Mouse (Mus musculus): Measurements from ENCODE around the gene Gabbr1.

Gabbr1 gene

GRCm38 (mm10) chr17:37072730-37073276 lies 27.0 kb downstream of the Gabbr1 start:
- DNase-seq (ENCODE audit: extremely low read depth, low read depth, low spot score) = no peak

- no peak for DNase-seq (ENCODE audit: extremely low read depth, low read depth, low spot score)
These were observed 29.4 kb downstream of the Gabbr1 start for GRCm38 (mm10) chr17:37075181-37075580.

- no peak for DNase-seq (ENCODE audit: extremely low read depth, low read depth, low spot score)
These were observed 30.0 kb downstream of the Gabbr1 start for GRCm38 (mm10) chr17:37075766-37076165.

- no peak for DNase-seq (ENCODE audit: extremely low read depth, low read depth, low spot score)
These were observed 32.4 kb downstream of the Gabbr1 start for GRCm38 (mm10) chr17:37078193-37078592.

- no peak for DNase-seq (ENCODE audit: extremely low read depth, low read depth, low spot score)
These were observed 33.2 kb downstream of the Gabbr1 start for GRCm38 (mm10) chr17:37078990-37079389.

- DNase-seq (ENCODE audit: extremely low read depth, low read depth, low spot score) = no peak
These were observed 34.4 kb downstream of the Gabbr1 start for GRCm38 (mm10) chr17:37080119-37080518.

GRCm38 (mm10) chr17:37081659-37082058 lies 35.9 kb downstream of the Gabbr1 start:
- no peak for DNase-seq (ENCODE audit: extremely low read depth, low read depth, low spot score)

GRCm38 (mm10) chr17:37083327-37083726 lies 37.6 kb downstream of the Gabbr1 start:
- DNase-seq (ENCODE audit: extremely low read depth, low read depth, low spot score) = no peak

GRCm38 (mm10) chr17:37084632-37085031 lies 38.9 kb downstream of the Gabbr1 start:
- no peak for DNase-seq (ENCODE audit: extremely low read depth, low read depth, low spot score)

- no peak for DNase-seq (ENCODE audit: extremely low read depth, low read depth, low spot score)
These were observed 39.8 kb downstream of the Gabbr1 start for GRCm38 (mm10) chr17:37085545-37085944.

- no peak for DNase-seq (ENCODE audit: extremely low read depth, low read depth, low spot score)
These were observed 42.6 kb downstream of the Gabbr1 start, which contains the start of gene Olfr90 for GRCm38 (mm10) chr17:37088399-37088798. Gene Olfr90 (minus strand): TSS chr17:37088499.

GRCm38 (mm10) chr17:37092198-37092597 lies 46.4 kb downstream of the Gabbr1 start:
- no peak for DNase-seq (ENCODE audit: extremely low read depth, low read depth, low spot score)

GRCm38 (mm10) chr17:37093289-37093688 lies 47.5 kb downstream of the Gabbr1 start:
- DNase-seq (ENCODE audit: extremely low read depth, low read depth, low spot score) = no peak

- no peak for DNase-seq (ENCODE audit: extremely low read depth, low read depth, low spot score)
These were observed 52.4 kb downstream of the Gabbr1 start, which contains the start of gene Olfr91 for GRCm38 (mm10) chr17:37098178-37098577. Gene Olfr91 (minus strand): TSS chr17:37098278.

- DNase-seq (ENCODE audit: extremely low read depth, low read depth, low spot score) = no peak
These were observed 74.2 kb downstream of the Gabbr1 start, which contains the start of gene Olfr92 for GRCm38 (mm10) chr17:37119988-37120387. Gene Olfr92 (minus strand): TSS chr17:37120088.
